Mouse (Mus musculus): ENCODE data around the gene Usp28. TPM values are rescaled to one million over a fixed set of nuclear protein-coding genes. Genes with fewer than 3 reads are reported as not detected.

Usp28 gene
- total and polyA plus RNA-seq, 2 experiments from 2014 or later = 93.1 to 102 TPM

GRCm38 (mm10) chr9:48984320-48984844, 793 bp upstream of the Usp28 start:
- no peaks in the 10 kb centered on the region for H3K27me3 ChIP-seq (ENCODE audit: control insufficient read depth, insufficient read depth, low read length)
- H3K9ac ChIP-seq (replicated peaks; ENCODE audit: low read depth, low read length) = peak overlapping the region; percentile 77
- 18% methylated on average over 8 of the region's 8 CpGs for WGBS
- H3K4me3 ChIP-seq (ENCODE audit: low read depth, low read length) = peak overlapping the region; percentile 77
- H3K9me3 ChIP-seq (replicated peaks; ENCODE audit: control insufficient read depth, low read length) = no peaks in the 10 kb centered on the region
- DNase-seq (ENCODE audit: low spot score) = no peak
- no peaks in the 10 kb centered on the region for H3K36me3 ChIP-seq (replicated peaks; ENCODE audit: control insufficient read depth, insufficient read depth, low read length)
- ATAC-seq (ENCODE audit: insufficient read depth, low read depth) = peak; percentile 0; the same call in 1 of the 2 replicates
- TF ChIP-seq EP300 (IDR thresholded peaks at IDR 0.05; ENCODE audit: low read depth) (no peak), CTCF (IDR thresholded peaks at IDR 0.05; ENCODE audit: low read depth) (no peak)
- H3K4me1 ChIP-seq (ENCODE audit: control insufficient read depth, insufficient read depth) = peaks cover 9% of the 10 kb centered on the region; the same call in 1 of the 2 replicates
- peak overlapping the region; percentile 95 for H3K27ac ChIP-seq (ENCODE audit: low read depth)
- H3K4me2 ChIP-seq (ENCODE audit: low read depth, low read length) = peak overlapping the region; percentile 74

- DNase-seq (ENCODE audit: low spot score) = peak; percentile 33
- peak overlapping the region; percentile 96 for H3K27ac ChIP-seq (ENCODE audit: low read depth)
- peaks cover 5% of the 10 kb centered on the region; the same call in 1 of the 2 replicates for H3K4me1 ChIP-seq (ENCODE audit: control insufficient read depth, insufficient read depth)
- H3K4me2 ChIP-seq (ENCODE audit: low read depth, low read length) = peak overlapping the region; percentile 74
- no peaks in the 10 kb centered on the region for H3K9me3 ChIP-seq (replicated peaks; ENCODE audit: control insufficient read depth, low read length)
- ATAC-seq (ENCODE audit: insufficient read depth, low read depth) = no peak; the same call in 1 of the 2 replicates
- TF ChIP-seq CTCF (IDR thresholded peaks at IDR 0.05; ENCODE audit: low read depth) = no peak
- TF ChIP-seq EP300 (IDR thresholded peaks at IDR 0.05; ENCODE audit: low read depth) = no peak
- peak overlapping the region; percentile 91 for H3K9ac ChIP-seq (replicated peaks; ENCODE audit: low read depth, low read length)
- no peaks in the 10 kb centered on the region for H3K36me3 ChIP-seq (replicated peaks; ENCODE audit: control insufficient read depth, insufficient read depth, low read length)
- WGBS = under 1% methylated on average over 20 of the region's 20 CpGs
- no peaks in the 10 kb centered on the region for H3K27me3 ChIP-seq (ENCODE audit: control insufficient read depth, insufficient read depth, low read length)
- peak overlapping the region; percentile 77 for H3K4me3 ChIP-seq (ENCODE audit: low read depth, low read length)
Measured at GRCm38 (mm10) chr9:48985708-48986088, 523 bp downstream of the Usp28 start.

- no peaks in the 10 kb centered on the region for H3K27me3 ChIP-seq (ENCODE audit: control insufficient read depth, insufficient read depth, low read length)
- H3K9me3 ChIP-seq (replicated peaks; ENCODE audit: control insufficient read depth, low read length) = no peaks in the 10 kb centered on the region
- peak overlapping the region; percentile 96 for H3K27ac ChIP-seq (ENCODE audit: low read depth)
- ATAC-seq (ENCODE audit: insufficient read depth, low read depth) (peak; percentile 60), DNase-seq (ENCODE audit: low spot score) (peak; percentile 89)
- H3K4me3 ChIP-seq (ENCODE audit: low read depth, low read length) = peak overlapping the region; percentile 77
- TF ChIP-seq EP300 (IDR thresholded peaks at IDR 0.05; ENCODE audit: low read depth) (peak; percentile 55; the same call in 1 of the 2 replicates), CTCF (IDR thresholded peaks at IDR 0.05; ENCODE audit: low read depth) (no peak)
- peak overlapping the region; percentile 74 for H3K4me2 ChIP-seq (ENCODE audit: low read depth, low read length)
- H3K9ac ChIP-seq (replicated peaks; ENCODE audit: low read depth, low read length) = peak overlapping the region; percentile 91
- 0 out of 2 replicates have a peak, but pooled peaks cover 6% of the 10 kb centered on the region for H3K36me3 ChIP-seq (replicated peaks; ENCODE audit: control insufficient read depth, insufficient read depth, low read length)
- WGBS = 11% methylated on average over 7 of the region's 7 CpGs
- H3K4me1 ChIP-seq (ENCODE audit: control insufficient read depth, insufficient read depth) = peaks cover 4% of the 10 kb centered on the region; the same call in 1 of the 2 replicates
Measured at GRCm38 (mm10) chr9:48986616-48987141, 1.5 kb downstream of the Usp28 start.

- DNase-seq (ENCODE audit: low spot score) (peak; percentile 73), ATAC-seq (ENCODE audit: insufficient read depth, low read depth) (no peak)
- TF ChIP-seq CTCF (IDR thresholded peaks at IDR 0.05; ENCODE audit: low read depth) (no peak), EP300 (IDR thresholded peaks at IDR 0.05; ENCODE audit: low read depth) (0 out of 2 replicates have a peak, but pooled peaks have one; percentile 5)
- 0 out of 2 replicates have a peak, but pooled peaks cover 8% of the 10 kb centered on the region for H3K36me3 ChIP-seq (replicated peaks; ENCODE audit: control insufficient read depth, insufficient read depth, low read length)
- H3K4me3 ChIP-seq (ENCODE audit: low read depth, low read length) = peak overlapping the region; percentile 77
- peaks cover 4% of the 10 kb centered on the region; the same call in 1 of the 2 replicates for H3K4me1 ChIP-seq (ENCODE audit: control insufficient read depth, insufficient read depth)
- H3K27me3 ChIP-seq (ENCODE audit: control insufficient read depth, insufficient read depth, low read length) = no peaks in the 10 kb centered on the region
- H3K9ac ChIP-seq (replicated peaks; ENCODE audit: low read depth, low read length) = peak overlapping the region; percentile 91
- H3K4me2 ChIP-seq (ENCODE audit: low read depth, low read length) = peak overlapping the region; percentile 74
- 18% methylated on average over 12 of the region's 12 CpGs for WGBS
- peak overlapping the region; percentile 96 for H3K27ac ChIP-seq (ENCODE audit: low read depth)
- no peaks in the 10 kb centered on the region for H3K9me3 ChIP-seq (replicated peaks; ENCODE audit: control insufficient read depth, low read length)
Measured at GRCm38 (mm10) chr9:48987201-48988101, 2.3 kb downstream of the Usp28 start.

GRCm38 (mm10) chr9:48991671-48992070, 6.5 kb downstream of the Usp28 start:
- 74% methylated on average over 5 of the region's 5 CpGs for WGBS

More at GRCm38 (mm10) chr9:48991671-48992070, 6.5 kb downstream of the Usp28 start:
- no peak for TF ChIP-seq CTCF (IDR thresholded peaks at IDR 0.05; ENCODE audit: low read depth)
- no peak for TF ChIP-seq EP300 (IDR thresholded peaks at IDR 0.05; ENCODE audit: low read depth)
- Histone ChIP-seq H3K4me3 (ENCODE audit: low read depth, low read length) (no peak overlapping the region), H3K27ac (ENCODE audit: low read depth) (no peak overlapping the region), H3K9ac (replicated peaks; ENCODE audit: low read depth, low read length) (no peak overlapping the region), H3K36me3 (replicated peaks; ENCODE audit: control insufficient read depth, insufficient read depth, low read length) (peaks cover 25% of the 10 kb centered on the region; the same call in 1 of the 2 replicates), H3K9me3 (replicated peaks; ENCODE audit: control insufficient read depth, low read length) (no peaks in the 10 kb centered on the region), H3K4me2 (ENCODE audit: low read depth, low read length) (no peak overlapping the region), H3K4me1 (ENCODE audit: control insufficient read depth, insufficient read depth) (peaks cover 12% of the 10 kb centered on the region; the same call in 1 of the 2 replicates), H3K27me3 (ENCODE audit: control insufficient read depth, insufficient read depth, low read length) (no peaks in the 10 kb centered on the region)
- DNase-seq (ENCODE audit: low spot score) (no peak), ATAC-seq (ENCODE audit: insufficient read depth, low read depth) (no peak)
